Mouse (Mus musculus): ENCODE data around the gene Smim7.
A peak's percentile ranks its signal among the peaks of the same experiment; 100 is the strongest.

Smim7 gene

GRCm38 (mm10) chr8:72547122-72547801, 23.6 kb downstream of the Smim7 start:
- DNase-seq (ENCODE audit: low spot score in 2 of 2): peak in 1 of 2 experiments; percentile 25

DNA sequence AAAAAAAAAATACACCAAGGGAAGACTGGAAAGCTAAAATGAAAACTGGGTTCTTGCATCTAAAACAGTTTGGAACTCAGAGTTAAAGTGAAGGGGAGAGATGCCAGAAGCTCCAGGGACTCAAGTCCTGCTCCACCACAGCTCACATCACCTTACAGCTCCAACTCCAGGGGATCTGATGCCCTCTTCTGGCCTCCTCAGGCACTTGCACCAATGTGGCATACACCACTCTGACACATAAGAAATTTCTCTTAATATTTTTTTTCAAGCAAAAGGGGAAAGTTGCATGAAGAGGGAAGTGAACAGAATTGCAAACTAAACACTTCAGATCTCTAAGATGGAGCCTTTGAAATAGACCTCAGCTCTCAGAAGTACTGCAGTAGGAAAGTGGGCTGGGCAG, 31.7 kb downstream of the Smim7 start:
- DNase-seq (ENCODE audit: low spot score in 2 of 2): no peak

GRCm38 (mm10) chr8:72534888-72535287, 36.0 kb downstream of the Smim7 start:
- DNase-seq (ENCODE audit: low spot score in 2 of 2): no peak

- no peak for DNase-seq (ENCODE audit: low spot score in 2 of 2)
Measured at GRCm38 (mm10) chr8:72532103-72532502, 38.8 kb downstream of the Smim7 start.

DNA sequence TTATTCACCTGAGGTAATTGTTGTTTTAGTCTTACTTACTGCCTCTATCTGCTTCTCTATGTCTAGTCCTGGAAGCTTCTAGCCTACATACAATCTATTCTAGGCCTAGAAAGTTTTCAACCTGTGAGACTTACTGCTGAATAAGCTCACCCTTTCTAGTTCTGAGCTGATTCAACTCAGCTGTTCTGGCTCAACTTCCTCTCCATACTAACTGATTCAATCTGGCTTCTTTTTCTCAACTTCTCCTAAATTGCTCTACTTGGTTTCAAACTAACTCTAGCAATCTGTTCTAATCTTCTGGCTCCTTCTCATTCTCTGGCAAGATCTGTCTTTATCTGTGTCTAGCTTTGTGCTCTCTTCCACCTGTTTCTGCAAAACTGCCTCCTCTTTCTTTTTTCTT, 49.0 kb downstream of the Smim7 start:
- DNase-seq (ENCODE audit: low spot score in 2 of 2): no peak

GRCm38 (mm10) chr8:72517421-72517988, 53.4 kb downstream of the Smim7 start:
- no peak for DNase-seq (ENCODE audit: low spot score in 2 of 2)

Measured in urinary bladder, postnatal 4 days (tissue).